ENCODE assay signal across 11 mouse cellular contexts in genomic region chr11:60715833-60716232, GRCm38 (mm10).
"Had no signal": no experiment of that assay in that cellular context is flagged by ENCODE, and none has a peak within 500 bp of the region (broad histone marks: within the 10 kb centered on the region; RNA-seq: fewer than 3 reads in every experiment).

No protein-coding gene starts in this region.

- H3K4me3 ChIP-seq: midbrain, embryonic 10.5 days; neural tube, embryonic 12.5 days; stomach, embryonic 15.5 days had no signal

- H3K27me3 ChIP-seq: neural tube, embryonic 12.5 days; stomach, embryonic 15.5 days had no signal

- DNase-seq: lung, embryonic 14.5 days; lung, postnatal 10 days; midbrain, embryonic 14.5 days; right cerebral cortex, postnatal 14 days; thymus, adult 18-20 months; thymus, postnatal 14 days; thymus, postnatal 36 days had no signal

- ATAC-seq: midbrain, embryonic 16.5 days had no signal

- H3K4me2 ChIP-seq: lung, embryonic 14.5 days; neural tube, embryonic 12.5 days; stomach, embryonic 15.5 days had no signal
